Mouse (Mus musculus): ENCODE measurements around the gene Gm9837.

GRCm38 (mm10) chr11:53489007-53489406, 18.7 kb upstream of the Gm9837 start:
- TF ChIP-seq ZKSCAN1 (IDR thresholded peaks at IDR 0.05; ENCODE audit: borderline replicate concordance, low read depth, low read length) = no peak
- TF ChIP-seq POLR2A (IDR thresholded peaks at IDR 0.05; ENCODE audit: low read depth, low read length) = no peak
- TF ChIP-seq BHLHE40 (IDR thresholded peaks at IDR 0.05; ENCODE audit: low read depth, low read length) = no peak
- no peak for TF ChIP-seq TCF12 (IDR thresholded peaks at IDR 0.05; ENCODE audit: low read depth, low read length)
- no peak for TF ChIP-seq MAX (IDR thresholded peaks at IDR 0.05; ENCODE audit: low read length)

Measured in CH12.LX (cell line).